Mouse (Mus musculus): Measurements from ENCODE around the gene Tec.

The Tec gene

DNA sequence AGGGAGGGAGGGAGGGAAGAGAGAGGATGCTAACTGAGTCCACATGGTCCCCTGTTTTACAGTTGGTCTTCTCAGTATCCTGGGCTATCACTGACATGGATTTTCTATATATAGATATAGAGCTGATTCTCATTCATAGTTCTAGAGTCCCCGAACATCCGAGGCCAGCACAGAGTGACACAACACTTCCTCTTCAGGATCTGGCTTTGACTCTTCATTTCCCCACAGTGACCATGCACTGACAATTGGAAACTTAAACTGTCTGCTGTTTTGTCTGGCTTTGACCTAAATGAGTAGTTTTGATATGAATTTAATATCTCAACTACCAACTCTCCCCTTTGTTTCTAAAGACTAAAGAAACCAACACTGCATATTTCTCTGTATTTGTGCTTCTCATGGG lies 144.9 kb downstream of the Tec start:
- no peak for DNase-seq

DNA sequence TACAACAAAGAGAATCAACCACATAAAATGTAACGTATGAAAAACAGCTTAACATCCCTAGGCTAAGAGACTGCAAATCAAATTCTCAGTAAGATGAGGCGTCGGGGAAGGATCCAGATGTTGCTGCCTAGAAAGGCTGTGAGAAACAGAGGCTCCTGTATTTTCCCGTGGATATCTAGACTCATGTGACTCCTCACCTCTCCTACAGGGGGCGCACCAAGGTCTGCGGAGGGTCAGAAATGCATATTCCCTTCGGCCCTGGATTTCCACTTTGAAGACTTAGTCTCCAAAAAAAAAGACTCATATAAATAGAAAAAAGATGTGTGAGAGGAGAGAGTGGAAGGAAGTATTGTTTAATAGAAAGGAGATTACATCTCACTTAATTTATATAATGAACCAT lies 147.7 kb downstream of the Tec start:
- no peak for DNase-seq

DNA sequence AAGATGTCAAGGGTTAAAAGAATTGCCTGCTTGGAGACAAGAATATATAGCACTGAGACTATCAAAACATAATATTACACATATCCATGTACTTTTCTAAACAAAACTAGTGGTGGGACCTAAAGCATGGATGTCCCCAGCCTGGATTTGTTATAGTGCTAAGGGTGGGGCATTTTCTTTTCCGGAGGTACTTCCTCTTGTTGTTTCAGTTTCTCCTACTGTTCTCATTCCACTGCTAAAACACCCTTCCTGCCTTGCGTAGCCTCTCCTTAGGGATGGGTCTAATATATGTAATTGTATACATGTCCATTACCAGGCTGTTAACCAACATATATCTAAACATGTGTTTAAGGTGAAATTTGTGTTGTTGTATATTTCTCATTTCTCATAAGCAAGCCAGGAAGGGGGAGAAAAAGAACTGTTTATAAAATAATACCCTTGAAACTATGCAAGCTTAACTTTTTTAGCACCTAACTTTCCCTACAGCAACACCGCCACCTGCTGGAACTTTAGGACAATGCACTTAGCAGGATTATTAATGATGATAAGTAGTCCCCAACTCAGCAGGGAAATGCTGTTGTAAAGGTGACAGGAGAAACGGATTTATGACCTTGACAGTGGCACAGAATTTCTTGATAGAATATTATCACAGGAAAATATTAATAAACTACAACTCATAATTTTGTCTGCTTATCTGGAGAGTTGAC lies 157.6 kb downstream of the Tec start:
- peak; percentile 70 for DNase-seq

DNA sequence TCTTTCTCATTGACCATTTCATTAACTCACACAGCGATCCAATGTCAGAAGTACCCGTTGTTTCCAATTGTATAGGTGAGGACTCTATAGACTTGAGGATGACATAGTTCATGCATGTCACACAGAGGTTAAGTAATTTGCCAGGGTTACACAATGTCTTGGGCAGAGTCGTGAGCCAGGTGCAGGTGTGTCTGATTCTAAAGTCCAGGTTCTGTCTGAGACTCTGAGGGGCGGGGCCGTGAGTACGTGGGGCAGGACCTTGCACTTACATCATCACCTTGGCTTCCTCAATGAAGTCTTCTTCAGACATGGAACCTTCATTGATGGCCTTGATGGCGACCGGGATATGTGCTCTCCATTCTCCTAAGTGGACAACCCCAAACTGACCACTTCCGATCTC lies 158.3 kb downstream of the Tec start:
- no peak for DNase-seq

DNA sequence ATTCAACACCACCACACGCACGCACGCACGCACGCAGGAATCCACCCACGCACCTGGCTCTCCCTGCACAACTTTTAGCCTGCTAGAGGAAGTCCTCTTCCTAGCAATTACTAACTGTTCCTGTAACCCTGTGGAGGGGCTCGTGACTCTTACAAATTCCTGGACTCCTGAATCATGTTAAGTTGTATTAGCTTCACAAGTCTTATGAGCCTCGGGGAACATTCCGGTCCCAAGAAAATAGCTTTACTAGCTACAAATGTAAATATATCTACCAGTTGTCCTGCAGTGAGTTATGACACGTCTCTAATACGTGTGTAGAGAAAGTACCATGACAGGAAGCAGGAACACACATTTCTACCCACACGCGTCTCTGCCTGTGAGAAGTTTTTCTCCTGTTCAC lies 158.8 kb downstream of the Tec start:
- no peak for DNase-seq

DNA sequence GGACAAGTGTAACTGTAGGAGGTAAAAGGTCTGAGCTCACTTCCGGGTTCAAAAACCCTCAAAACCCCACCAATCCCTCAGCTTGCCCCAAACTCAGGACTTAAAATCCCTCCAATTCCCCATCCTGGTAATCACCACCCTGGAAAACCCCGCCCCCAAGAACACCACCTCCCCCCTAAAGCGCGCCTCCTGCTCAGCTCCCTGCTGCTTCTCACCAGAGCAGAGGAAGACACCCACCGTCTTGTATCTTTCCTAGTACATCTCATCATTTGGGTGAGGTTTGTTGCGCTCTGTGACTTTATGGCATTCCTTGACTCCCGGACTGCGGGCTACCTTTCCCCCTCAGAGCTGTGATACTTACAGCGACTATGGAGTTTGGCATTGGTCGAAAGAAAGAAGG lies 161.6 kb downstream of the Tec start:
- DNase-seq, result no peak

DNA sequence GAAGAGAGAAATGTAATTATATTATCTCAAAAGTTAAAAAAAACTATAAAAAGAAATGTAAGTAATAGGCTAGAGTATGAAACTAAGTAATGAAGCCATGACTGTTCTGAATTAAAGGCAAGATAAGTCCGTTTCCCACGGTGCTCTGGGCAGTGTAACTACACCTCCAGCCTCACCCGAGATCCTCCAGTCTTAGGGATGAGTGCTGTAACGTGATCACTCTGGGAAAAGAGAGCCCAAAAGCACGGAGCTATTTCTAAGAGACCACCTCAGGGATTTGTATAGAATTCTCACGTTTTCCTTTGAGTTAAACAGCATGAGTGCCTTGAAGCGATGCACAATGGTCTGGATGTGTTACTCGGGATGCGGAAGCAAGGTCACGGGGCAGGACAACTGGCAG lies 162.2 kb downstream of the Tec start:
- no peak for DNase-seq

Measured in retina, postnatal 1 day (tissue).